Mouse (Mus musculus) olfactory bulb, adult 2 months (tissue): ENCODE results near the gene Ptk6.

ENCODE experiments used
- CTCF ChIP-seq: fragments of 200-500 bp; IDR thresholded peaks from 2 replicates; pipeline ENCODE4 v1.5.1; 2012; ENCODE audit warnings: low read depth, mild to moderate bottlenecking, low read length, moderate library complexity; ENCODE audit not compliant: insufficient read depth
- POLR2A ChIP-seq: fragments of 200-500 bp; IDR thresholded peaks from 2 replicates; pipeline ENCODE4 v1.6.1; 2012; ENCODE audit warnings: mild to moderate bottlenecking, low read depth, low read length, moderate library complexity; ENCODE audit not compliant: insufficient read depth

- TF ChIP-seq POLR2A (no peak), CTCF (no peak)
These were observed 39.2 kb upstream of the Ptk6 start, which contains the start of gene Helz2 for GRCm38 (mm10) chr2:181241602-181242313.
